Mouse (Mus musculus): ENCODE results near the gene Slc39a3.
"Not testable (repeated sequence)": the region's sequence is repeated elsewhere in the genome, so short reads cannot be mapped to it uniquely, and the experiment has no call there.

Slc39a3 gene

DNA sequence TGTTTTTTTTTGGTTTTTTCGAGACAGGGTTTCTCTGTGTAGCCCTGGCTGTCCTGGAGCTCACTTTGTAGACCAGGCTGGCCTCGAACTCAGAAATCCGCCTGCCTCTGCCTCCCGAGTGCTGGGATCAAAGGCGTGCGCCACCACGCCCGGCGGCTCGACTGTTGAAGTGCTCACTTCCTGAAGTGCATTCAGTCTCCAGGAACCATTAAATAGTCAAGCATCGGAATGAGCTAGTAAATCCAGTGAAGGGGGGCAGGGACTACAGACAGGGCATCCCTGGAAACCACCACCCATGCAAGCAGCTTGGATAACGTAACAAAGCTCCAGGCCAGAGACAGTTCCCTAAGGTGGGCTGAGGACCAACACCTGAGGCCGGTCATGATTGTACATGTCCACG is 8.0 kb upstream of the Slc39a3 start:
- in situ Hi-C loops (cut with MboI), result not testable (repeated sequence)

DNA sequence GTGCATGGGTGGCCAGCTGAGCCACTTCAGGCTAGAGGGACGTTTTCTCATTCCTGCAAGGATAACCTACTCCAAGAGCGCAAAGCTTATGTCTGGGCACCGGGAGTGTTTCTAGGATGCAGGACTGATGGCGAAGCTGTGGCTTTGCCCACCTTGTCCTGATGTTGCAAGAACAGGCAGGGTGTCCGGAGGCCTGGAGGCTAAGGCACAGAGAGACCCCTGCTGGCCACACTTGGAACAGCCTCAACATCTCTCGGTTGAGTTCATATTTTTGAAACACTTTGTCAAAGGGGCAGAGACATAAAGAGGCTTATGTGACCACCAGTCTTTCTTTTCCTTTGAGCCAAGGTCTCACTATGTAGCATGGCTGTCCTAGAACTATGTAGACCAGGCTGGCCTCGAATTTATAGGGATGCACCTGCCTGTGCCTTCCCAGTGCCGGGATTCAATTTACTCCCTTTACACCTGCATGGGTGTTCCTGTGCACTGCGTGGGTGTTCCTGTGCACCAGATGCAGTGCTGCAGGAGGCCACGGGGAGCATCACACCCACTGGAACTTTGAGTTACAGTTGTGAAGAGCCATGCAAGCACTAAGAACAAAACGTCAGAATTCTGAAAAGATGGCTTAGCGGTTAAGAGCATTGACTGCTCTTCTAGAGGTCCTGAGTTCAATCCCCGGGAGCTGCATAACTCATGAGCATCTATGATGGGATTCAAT is 4.4 kb upstream of the Slc39a3 start:
- in situ Hi-C loops (cut with MboI), result no loop called here

DNA sequence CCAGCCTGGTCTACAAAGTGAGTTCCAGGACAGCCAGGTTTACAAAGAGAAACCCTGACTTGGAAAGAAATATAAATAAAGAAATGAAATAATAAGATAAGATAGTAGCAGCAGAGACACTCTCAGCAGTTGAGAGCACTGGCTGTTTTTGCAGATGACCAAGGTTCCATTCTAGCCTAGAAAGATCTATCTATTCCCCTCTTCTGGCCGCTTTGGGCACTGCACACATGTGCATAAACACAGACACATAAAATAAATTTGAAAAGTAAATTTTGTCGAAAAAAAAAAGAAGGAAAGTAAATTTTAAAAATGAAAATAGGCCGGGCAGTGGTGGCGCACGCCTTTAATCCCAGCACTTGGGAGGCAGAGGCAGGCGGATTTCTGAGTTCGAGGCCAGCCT is 975 bp downstream of the Slc39a3 start:
- in situ Hi-C loops (cut with MboI), result no loop called here

DNA sequence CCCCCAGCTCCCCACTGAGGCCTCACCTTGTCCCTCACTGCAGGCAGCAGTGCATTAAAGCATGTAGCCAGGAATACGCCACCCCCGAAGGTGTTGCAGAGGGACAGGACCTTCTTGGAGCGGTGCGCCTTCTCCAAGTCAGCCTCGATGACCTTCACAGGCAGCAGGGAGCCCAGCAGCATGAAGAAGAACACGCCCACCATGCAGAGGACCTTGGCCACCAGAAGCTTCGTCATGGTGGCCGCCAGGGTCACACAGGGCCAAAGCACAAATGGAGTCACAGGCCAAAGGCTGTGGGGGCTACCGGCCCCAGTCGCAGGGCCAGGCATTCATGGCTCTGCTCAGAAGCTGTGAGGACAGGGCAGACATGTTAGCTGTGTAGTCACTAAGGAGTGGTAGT is 3.6 kb downstream of the Slc39a3 start:
- in situ Hi-C loops (cut with MboI), result no loop called here

DNA sequence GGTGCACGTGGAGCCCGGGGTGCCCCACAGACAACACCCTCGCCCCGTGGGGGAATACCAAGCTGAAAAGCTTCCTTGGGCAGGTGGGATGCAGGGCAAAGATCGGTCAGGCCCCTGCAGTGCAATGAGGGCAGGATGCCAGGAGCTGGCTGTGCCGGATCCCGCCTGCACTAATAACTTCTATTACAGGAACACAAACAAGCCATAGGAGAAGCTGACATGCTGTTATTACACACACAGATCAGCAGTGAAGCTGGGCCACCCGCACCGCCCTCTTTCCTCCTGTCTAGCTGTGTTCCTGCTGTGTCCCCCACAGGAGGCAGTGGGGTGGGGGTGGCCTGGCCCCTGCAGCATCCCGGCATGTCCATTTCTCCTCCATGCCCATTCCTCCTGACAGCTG is 8.2 kb downstream of the Slc39a3 start:
- in situ Hi-C loops (cut with MboI), result no loop called here

DNA sequence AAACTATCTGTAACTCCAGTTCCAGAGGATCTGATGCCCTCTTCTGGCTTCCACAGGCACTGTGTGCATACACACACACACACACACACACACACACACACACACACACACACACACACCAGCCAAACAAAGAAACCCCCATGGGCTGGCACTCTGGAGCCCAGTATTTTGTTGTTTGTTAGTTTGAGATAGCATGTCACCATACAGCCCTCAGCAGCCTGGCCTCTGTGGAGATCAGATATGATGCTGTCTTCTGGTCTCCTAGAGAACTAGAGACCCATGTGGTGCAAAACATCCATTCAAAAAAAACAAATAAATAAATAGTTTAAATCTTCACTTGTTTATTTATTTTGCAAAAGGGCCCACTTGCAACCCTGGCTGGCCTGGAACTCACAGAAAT is 9.0 kb downstream of the Slc39a3 start:
- in situ Hi-C loops (cut with MboI), result no loop called here

DNA sequence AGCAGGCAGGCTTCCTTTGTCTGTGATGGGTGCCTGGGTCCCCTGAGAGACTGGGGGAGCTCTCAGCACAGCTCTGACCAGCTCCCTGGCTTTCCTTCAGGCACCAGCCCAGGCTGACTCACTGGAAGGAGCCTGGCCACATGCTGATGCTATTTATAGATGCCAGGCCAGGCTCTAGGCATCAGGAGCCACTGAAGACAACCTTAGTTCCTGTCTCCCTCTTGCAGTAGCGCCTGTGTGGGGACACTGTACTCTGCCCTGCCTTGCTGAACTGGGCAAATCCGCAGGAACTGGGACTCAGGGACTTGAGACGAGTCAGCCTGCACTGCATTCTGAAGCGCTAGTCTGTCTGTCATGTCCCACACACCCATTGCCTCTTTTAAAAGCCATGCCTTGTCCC is 9.9 kb downstream of the Slc39a3 start:
- in situ Hi-C loops (cut with MboI), result no loop called here

DNA sequence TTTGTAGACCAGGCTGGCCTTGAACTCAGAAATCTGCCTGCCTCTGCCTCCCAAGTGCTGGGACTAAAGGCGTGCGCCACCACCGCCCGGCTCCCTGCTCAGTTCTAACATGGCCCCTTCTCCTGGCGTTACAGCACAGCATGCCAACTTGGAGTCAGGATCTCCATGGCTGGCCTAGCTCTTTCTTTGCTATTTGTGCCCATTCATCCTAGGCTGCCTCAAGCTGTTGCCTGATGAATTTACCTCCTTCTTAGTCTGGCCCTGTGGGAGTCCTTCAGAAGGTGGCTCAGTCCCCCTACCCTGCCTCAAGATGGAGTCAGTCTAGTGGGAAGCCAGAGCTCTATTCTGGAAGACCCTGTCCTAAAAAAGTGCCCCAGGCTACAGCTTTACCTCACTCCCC is 10.4 kb downstream of the Slc39a3 start:
- in situ Hi-C loops (cut with MboI), result no loop called here

DNA sequence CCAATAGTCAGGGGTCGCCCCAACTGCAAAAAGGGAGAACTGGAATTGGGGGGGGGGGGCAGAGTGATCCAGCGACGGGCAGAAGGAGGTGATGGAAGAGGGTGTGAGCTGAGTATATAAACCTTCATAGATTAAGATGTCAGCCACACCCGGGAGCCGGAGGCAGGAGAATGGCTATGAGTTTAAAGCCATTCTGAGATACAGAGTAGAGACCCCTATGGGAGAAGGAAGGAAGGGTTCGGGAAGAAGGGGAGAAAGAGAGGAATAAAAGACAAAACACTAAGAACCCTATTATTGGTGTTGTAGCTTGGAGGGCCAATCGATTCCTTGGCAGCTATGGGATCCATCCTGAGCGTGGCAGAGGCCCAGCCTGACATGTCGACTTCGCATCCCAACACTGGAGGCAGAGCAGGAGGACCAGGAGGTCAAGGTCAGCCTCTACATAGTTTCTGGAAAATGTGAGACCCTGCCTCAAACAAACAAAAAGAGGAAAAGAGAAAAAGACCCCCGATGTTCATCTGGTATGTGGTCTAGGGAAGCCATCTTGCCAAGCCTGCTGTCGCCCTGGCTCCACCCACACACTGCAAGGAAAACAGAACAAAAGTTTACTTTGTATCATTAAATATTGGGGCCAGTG is 11.5 kb downstream of the Slc39a3 start, which contains the start of gene Diras1:
TSS of gene Diras1 (minus strand) at position 24 of the 637 bp plus-strand sequence.
- in situ Hi-C loops (cut with MboI), result no loop called here

DNA sequence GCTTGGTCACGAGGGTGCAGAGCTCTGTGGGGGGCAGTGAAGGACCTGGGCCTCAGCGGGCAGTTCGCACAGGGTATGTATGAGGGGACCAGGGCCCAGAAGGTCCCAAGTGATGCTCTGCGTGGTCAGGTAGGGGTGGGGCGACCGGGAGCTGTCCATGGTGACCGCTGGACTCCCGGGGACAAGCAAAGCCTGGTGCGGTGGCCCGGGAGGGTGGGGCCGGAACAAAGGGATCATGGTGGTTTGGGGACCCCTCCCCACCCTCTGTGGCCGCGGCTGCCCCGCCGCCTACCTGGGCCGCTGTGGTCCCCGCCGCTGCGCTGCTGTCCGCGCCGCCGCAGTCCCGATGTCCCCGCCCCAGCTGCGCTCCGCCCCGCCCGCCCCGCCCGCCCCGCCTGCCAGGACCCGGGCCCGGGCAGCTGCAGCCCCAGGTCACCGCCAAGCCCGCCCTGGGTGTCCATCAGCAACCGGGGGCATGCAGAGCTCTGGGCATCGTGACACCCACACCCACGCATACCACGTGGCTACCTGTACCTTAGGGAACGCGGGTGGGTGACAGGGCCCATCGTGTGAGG is 12.1 kb downstream of the Slc39a3 start:
- in situ Hi-C loops (cut with MboI), result no loop called here

DNA sequence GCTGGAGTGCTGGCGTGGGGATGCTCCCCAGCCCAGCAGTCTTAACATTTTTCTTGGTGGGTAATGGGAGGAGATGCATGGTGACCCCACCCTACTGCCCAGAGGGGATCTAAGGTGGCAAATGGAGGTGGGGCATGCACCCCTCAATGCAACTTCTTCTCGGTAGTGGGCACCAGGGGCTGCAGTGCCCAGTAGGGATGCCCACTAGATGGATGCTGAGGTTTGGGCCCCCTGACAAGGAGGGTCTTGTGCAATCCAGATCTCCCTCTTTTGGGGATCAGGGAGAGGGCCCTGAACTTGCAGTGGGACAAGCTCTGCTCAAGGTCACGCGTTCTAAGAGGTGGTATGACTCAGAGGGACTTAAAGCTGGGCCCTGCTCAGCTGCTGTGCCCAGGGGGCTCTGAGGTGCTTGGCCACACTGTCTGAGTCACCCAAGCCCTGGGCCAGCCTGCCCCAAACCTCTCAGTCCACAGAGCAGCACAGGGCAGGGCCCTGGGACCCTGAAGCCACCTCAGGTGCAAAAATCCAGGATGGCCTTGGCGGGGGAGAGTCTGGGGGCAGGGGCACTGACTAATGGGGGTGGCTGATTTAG is 12.8 kb downstream of the Slc39a3 start:
- in situ Hi-C loops (cut with MboI), result no loop called here

DNA sequence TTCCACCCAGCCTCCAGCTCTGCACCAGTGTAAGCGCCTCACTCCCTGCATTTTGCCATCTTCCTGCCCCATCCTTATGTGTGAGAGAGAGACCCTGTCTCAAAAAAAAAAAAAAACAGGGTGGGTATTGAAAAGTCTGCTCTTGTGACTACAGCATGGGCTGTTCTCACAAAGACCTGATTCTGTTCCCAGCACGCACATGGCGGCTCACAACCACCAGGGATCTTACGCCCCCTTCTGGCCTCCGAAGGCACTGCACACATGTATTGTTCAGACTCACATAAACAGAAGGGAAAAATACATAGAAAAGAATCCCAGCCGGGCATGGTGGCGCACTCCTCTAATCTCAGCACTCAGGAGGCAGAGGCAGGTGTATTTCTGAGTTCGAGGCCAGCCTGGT is 14.5 kb downstream of the Slc39a3 start:
- in situ Hi-C loops (cut with MboI), result no loop called here

DNA sequence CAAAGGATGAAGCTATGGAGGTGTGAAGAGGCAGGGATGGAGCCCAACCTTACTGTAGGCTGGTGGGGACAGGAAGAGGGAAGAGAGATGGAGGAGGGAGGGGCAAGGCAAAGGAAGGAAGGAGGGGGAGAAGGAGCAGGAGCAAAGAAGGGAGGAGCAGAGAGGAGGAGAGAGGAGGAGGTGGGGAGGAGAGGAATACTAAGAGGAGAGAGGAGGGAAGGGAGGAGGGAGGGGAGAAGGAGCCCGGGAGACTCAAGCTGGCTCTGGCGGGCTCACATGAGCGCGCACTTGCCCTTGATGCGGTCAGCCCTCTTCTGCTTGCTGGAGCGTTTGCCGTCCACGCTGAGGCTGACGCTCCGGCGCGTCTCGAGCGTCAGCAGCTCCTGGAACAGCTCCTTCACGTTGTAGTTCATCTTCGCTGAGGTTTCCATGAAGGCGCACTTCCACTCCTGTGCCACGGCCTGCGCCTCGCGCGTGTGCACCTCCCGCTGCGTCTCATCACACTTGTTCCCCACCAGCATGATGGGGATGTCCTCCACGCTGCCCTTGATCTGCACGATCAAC is 15.6 kb downstream of the Slc39a3 start:
- in situ Hi-C loops (cut with MboI), result no loop called here

DNA sequence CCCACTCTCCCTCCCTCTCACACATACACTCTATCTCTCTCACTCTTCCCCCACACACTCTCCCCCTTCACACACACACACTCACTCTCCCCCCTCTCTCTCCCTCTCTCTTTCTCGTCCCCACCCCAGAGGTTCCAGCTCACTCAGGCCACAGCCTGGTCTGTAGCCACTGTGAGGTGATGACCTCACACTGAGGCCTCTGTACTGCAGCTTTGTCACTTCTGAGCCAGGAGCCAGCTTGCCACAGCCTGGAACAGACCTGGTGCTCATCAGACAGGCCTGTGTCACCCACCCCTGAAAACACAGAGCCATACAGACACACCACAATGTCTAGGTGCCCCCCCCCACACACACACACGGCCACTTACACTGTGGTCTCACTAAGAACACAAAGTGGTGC is 17.0 kb downstream of the Slc39a3 start:
- in situ Hi-C loops (cut with MboI), result no loop called here

DNA sequence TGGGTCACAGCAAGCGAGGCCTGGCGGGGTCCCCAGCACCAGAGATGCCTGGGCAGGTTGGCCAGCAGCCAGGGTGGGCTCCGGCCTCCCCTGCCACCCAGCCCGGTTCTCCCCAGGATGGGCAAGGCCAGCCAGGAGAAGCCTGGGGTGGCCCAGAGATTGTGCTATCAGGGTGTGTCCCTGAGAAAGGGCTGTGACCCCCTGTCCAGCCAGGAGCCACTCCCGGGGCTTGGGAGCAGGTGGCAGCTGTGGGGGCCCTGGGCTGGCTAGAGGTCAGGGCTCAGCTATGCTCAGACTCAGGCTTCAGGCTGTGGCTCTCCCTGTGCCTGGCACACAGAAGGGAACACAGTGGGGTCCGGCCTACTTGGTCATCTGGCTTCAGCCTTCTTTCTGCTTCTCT is 17.5 kb downstream of the Slc39a3 start:
- in situ Hi-C loops (cut with MboI), result no loop called here

DNA sequence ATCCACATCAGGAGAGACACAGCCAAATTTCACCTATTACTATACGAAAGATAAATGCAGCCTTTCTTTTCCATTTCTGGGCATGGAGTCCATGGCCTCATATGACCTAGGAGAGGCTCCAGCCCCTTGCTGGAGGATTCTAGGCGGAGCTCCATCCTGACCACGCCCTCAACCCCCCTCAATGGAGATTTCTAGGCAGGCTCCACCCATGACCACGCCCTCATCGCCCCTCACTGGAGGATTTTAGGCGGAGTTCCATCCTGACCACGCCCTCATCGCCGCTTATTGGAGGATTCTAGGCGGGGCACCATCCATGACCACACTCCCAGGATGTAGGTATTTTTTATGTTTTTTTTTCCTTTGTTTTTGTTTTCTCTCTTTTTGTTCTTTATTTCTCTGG is 18.9 kb downstream of the Slc39a3 start:
- in situ Hi-C loops (cut with MboI), result no loop called here

DNA sequence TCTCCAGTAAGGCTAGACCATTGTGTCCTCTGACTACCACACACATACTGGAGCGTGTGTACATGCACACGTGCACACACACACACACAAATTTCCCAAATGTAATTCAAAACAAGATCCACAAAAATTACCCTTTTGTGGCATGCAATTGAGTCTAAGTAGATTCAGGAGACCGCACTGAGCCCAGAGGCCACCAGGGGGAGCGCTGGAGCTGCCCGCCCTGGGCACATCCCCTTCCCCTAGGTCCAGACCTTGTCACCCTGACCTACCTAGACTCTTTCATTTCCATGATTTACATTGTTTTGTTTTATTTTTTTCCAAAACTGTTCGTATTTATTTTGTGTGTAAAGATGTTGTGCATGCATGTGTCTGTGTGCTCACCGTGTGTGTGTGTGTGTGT is 20.6 kb downstream of the Slc39a3 start:
- in situ Hi-C loops (cut with MboI), result no loop called here

DNA sequence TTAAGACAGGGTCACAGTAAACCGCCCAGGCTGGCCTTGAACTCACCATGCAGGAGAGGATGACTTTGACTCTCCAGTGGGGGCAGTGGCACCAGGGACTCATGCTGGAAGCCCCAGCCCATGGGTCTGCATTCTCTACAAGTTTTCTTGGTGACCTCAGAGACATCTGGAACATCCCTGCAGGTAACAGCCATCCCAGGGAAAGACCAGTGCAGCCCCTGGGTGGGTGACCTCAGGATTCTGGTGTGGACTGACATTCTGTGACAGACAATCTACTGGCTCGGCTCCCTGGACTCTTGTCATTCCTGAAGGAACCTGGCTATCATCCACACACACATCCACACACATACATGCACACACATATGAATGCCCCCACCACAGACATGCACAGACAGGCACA is 21.6 kb downstream of the Slc39a3 start:
- in situ Hi-C loops (cut with MboI), result no loop called here

DNA sequence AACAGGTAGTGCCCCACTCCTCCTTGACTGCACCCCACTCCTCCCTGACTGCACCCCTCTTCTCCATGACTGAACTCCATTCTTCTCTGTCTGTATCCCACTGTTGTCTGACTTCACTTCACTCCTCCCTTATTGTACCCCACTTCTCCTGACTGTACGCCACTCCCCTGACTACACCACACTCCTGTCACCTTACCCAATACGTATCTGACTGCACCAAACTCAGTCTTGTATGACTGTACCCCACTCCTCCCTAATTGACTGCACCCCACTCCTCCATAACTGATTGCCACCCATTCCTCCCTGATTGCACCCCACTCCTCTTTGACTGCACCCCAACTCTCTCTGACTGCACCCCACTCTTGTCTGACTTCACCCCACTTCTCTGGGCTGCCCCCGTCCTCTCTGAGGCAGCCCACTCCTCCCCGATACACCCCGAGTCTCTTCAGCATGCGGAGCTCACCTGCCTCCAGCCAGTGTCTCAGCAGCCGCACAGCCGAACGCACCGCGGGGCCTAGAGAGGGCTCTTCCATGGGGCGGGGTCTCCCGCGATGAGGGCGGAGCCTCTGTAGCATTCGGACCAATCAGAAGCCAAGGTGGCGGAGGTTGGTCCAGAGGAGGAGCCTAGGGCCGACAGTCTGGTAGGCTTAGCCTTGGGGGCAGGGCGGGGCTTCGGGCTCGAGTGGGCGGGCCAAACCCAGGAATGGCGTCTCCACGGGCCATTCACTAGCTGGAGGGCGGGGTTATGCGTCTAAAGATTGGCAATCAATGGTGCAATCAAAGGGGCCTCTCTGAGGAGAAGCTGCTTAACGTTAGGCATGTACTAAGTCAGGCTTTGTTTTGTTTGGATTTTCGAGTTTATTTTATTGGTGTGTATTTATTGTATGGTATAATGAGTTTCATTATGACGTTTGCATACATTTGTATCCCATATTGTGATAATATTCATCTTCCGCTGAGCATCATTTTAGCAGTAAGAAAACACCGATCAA is 22.5 kb downstream of the Slc39a3 start, which contains the start of gene Gng7:
TSS of gene Gng7 (minus strand) at position 553 of the 992 bp plus-strand sequence.
- in situ Hi-C loops (cut with MboI), result no loop called here

DNA sequence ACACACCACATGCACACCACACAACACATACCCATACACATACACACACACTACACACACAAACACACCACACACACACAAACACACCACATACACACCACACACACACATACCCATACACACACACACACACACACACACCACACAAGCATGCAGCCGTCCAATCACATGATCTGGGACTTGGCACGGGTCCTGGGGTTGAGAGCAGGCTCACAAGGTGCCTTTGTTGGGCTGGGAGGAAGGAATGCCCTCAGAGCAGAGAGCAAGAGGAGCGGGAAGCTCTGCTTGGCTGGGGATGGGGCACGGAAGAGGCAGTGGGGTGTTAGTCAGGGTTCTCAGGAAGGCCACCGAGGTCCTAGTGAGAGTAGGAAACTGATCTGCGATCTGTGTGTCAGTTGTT is 26.4 kb downstream of the Slc39a3 start:
- in situ Hi-C loops (cut with MboI), result no loop called here

DNA sequence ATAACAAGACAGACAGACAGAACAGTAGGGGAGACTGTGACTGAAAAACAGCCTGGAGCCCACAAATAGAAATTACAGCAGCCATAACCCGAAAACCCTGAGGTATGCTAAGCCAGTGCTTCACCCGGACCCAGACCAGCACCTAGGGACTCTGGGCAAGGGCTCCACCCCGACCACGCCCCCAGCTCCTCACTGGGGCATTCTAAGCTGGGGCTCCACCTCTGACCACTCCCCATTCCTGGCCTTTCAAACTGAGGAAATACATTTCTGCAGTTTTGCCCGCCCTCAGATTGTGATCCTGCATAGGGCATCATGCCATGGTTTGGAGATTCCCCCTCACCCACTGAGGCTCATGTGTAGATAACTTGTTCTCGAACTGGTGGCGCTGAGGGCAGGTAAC is 30.0 kb downstream of the Slc39a3 start:
- in situ Hi-C loops (cut with MboI), result no loop called here
